Mouse (Mus musculus) cerebellum, adult (tissue): ENCODE results near the gene Mns1.

Source experiments
- ATAC-seq: cut with Nextera tagmentation; 2 replicates; pipeline ENCODE4 v1.9.2; 2017; ENCODE audit warnings: mild to moderate bottlenecking, moderate library complexity, mixed read lengths; ENCODE audit not compliant: insufficient number of reproducible peaks, low FRiP score, low TSS enrichment

Gene Mns1

DNA sequence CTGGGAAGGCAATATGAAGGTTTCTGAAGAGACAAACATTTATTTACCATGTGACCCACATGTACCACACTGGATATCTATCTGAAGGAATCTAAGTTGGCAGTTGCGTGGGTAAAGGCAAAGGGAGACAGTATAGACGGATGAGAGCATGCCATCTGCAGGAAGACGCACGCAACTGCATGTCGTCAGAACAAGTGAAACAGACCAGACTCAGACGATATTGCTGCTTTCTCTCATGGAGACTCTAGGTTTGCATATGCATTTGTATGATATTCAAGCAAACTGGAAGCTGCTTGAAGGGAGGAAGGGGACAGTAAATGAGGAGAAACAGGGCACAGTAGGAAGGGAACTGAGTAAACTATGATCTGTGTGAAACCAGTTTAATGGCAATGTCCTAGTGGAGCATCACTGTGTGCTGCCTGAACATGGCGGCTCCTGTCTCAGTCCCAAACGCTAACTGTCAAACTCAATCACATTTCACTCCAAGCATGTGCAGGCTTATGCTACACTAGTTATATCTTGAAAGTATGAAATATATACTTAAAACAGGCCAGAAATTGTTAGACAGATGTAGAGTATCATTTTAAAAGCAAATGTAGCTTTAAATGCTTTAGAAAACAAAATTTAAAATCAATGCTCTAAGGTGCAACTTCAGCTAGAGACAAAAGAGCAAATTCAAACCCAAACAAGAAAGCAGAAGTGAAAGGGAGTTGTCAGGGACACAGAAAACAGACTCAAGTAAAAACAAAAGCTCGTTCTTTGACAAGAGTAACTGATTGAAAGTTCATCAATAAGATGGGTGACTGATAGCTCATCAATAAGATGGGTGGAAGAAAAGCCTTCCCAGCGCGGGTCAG lies 30.0 kb downstream of the Mns1 start:
- no peak for ATAC-seq

DNA sequence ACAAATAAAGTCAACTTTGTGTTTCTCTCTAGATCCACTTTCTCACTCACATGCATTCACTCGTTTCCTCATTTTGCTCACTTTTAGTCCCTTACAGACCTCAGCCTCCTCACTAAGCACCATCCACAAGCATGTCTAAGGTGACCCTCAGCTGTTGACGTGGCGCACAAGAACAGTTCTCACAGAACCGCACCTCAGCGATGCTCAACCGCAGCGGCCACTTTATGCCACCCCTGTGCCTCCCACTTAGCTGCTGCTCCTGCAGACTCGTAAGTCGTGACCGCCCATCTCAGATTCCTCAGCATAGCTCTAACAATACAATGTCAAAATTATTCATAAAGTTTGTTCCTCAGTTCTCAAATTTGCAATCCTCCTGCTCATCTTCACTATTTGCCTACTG lies 30.8 kb downstream of the Mns1 start:
- no peak for ATAC-seq

DNA sequence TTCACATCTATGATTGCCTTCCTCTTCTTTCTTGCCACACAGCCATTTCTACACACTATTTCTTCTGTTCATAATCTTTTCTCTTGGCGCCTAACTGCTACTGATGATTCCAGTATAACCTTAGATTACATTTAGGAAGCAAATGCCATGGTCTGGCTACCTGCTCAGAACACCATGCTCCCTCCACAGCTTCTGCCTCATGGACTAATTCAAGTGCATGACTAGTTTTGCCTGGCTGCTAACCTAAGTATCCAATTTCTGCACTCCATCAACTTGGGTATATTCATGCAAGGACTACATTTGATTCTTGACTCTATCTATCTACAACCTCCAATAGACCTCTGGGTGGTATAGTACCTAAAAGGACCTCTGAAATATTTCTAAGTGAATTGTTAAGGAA lies 32.0 kb downstream of the Mns1 start:
- ATAC-seq, result no peak

DNA sequence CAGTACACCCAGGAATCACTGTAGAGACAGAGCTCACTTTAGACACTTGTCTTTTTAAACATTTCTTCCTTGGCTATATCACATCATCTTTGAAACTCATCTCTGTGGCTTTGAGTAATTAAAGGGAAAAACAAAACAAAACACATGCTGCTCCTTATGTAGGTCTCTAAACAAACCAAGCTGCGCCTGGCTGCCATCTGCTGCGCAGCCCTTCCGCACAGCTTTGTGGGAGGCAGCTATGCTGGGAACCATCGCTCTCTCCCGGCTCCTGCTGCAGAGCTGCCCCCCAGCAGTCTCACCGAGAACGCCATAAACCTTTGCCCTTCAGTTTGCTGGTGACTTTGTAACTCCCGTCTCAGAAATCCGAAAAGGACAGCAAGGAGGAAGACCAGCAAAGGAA lies 37.7 kb downstream of the Mns1 start:
- ATAC-seq, result no peak

DNA sequence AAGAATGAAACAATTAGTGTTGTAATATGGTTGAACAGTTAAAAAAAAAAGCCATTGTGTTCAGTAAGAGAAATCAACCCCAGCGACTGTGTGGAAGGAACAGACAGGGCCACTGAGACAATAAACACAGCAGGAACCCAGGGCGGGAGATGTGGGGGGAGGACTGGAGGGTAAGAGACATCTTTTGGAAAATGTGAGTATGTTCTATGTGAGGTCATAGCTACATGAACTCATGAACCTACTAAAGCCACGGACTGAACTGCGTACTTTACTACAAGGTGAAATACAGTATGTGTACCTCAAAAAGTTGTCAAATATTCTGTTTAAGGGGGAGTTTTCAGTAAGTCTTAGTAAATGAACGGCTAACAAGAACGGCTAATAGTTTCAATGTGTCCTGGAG lies 39.5 kb downstream of the Mns1 start:
- ATAC-seq, result no peak

DNA sequence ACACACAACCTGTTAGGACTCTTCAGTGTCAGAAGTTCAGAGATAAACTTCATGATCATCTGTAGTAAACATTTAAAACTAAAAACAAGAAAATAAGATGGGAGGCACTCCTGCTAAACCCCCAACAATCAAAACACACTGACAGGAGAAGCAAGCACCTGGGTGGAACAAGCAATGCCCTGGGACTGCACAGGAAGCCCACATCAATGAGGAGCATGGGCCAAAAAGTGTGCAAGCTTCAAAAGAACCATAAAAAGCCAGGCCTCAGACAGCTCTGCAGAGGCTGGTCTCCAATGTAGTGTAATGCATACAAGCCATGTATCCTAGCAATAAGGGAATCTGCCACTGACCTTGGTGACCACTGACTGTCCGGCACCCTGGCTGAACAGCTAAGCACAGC lies 41.5 kb downstream of the Mns1 start:
- no peak for ATAC-seq

DNA sequence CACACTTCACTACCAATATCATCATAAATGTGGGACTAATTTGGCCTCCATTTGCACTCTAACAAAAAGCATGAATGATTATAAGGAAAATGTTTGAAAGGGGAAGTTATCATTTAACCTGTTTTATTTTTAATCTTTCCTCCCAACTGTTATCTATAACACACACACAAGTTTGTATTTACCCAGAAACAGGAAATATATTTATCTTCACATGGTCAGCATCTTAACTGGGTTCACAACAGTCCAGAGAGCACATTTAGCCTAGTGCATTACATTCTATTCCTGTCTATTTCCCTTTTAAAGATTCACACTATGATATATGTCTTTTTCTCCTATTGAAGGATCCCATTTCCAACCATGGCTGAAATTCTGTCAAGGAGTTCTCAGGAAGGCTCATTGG lies 50.7 kb downstream of the Mns1 start:
- no peak for ATAC-seq

DNA sequence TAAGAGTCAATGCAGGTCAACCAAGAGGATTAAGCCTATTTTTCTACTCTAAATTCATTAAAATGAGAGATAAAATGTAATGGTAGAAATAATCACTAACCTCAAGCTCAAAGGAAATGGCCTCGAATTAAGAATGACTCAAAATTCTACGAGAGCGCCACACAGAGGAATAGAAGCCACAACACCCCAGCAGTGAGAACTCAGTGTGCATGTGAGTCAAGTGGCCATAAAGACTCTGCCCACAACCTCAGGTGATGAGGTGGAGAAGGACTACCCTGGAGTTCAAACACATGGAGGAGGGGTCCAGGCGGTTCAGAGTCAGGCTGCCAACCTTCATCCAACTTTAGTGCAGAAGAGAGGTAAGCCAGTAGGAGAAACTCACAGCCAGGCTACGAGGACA lies 51.3 kb downstream of the Mns1 start:
- ATAC-seq, result no peak

DNA sequence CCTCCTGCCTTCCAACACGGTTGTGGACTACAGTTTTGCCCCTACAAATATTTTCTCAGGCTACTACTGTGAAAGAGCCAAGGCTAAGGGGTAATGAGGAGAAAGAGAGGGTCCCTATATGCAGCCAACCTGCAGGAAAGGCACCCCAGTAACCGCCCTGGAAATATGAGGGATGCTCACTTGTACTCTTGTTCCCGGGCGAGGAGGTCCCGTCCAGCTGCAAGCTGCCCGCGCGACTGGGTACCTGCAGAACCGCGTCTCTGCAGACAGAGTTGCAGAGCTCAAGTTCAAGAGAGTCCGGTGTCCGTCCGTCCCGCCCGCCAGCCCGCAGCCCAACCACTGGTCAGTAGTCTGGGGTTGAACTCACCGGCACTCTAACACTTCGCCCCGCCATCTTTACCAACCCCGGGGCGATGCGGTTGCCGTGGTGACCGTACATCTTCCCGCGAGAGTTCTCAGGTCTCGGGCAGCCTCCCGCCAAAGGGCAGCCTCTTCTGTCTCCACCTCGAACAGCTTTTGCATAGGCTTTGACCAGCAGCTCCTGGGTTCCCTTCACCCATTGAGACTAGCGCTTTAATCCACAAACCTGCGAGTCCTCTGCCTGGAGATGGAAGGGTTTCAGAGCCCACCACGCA lies 53.9 kb downstream of the Mns1 start:
- peak; percentile 99 for ATAC-seq

DNA sequence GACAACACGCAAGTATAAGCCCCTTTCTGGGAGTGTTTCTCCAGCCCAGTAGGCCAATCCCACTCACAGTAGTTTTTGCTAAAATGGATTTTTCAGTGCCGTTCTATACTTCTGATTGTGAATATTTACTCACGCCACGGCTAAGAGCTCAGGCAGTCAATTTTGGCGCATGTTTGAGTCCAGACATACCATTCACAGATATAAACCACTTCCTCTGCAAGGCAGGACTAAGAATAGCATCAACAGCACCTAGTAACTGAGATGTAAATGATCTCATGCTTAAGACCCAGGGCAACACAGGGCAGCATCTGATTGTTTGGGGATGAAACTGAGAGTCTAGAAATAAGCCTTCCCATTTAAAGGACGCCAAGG lies 54.4 kb downstream of the Mns1 start, which contains the start of gene Tex9:
Tex9 (minus strand) TSS at position 19 of the 372 bp plus-strand sequence.
- ATAC-seq, result 0 out of 2 replicates have a peak, but pooled peaks have one; percentile 34

DNA sequence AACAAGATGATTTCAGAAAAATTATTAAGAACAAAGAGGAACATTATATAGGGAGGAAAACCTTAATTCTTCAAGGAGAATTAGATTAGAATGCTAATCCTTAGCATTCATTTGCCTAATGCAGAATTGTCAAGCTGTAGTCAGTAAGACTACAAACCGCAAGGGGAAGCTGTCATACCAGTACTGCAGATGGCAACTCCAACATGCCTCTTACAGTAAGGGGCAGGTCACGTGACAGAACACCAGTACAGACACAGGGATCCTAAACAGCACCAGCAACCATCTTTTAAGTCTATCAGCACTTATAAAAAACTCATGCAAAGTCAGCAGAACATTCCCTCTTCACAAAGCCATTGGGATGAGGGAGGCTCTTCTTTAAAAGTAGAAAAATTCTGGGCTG lies 55.7 kb downstream of the Mns1 start:
- ATAC-seq, result no peak

DNA sequence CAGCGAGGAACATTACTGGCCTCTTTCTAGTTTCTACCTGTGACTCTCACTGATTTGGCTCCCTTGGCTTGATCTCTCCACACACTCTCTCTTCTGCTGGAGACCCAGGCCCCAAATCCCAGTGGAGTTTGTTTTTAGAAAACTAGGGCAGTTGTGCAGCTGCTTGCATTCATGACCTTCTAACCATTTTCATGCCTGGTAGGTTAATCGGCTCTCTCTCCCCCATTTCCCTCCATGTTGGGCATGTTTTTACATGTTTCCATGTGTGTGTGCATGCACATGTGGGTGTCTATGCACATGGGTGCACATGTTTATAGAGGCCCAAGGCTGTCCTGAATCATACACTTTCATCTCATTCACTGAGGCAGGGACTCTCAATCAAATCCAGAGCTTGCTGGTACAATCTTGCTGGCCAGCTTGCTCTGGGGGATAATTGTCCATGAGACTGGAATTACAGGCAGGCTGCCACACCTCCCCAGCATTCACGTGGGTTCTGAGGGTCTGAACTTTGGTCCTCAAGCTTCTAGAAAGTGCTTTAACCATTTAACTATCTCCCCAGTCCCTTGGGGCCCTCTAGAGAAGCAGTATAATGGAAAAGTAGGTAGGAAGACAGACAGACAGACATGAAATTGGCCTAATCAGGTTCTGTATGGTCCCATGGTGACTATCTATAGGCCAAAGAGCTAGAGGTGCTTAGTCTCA lies 56.3 kb downstream of the Mns1 start:
- ATAC-seq, result no peak

DNA sequence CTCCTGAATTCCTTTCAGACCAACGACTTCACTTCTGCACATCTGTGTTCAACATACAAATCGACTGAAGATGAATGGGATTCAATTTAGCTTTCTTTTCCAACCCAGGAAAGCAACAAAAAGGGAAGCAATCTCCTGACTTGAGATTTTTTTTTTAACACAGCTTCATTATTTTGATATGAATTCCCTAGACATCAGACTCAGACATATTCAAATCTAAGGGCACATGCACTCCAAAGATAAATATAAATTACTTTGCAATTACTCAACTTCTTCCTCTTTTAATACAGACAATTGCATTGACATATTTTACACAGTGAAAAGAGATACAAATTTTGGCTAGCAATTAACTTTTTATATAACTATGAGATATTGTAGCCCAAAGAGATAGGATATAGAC lies 58.9 kb downstream of the Mns1 start:
- no peak for ATAC-seq

DNA sequence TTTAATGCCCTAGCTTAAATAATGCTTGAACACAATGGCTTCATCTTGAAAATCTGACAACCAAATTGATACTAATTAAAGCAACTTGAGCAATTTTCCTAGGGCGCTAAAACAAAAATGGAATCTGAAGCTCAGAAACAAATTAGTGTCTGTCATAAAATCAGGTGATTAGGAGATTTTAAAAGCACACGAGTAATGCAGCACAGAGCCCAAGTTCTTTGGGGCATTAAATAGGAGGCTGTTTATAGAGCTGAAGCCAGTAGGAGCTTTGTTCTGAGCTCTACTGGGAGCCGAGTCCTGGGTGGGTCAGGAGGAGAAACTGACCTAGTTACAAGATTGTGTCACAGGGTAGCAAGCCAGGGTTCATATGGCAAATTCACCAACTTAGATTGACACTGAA lies 59.4 kb downstream of the Mns1 start:
- ATAC-seq, result no peak
